Mouse (Mus musculus) left cerebral cortex, adult 8-10 months (tissue): ENCODE measurements around the gene Hist2h3c1. TPM values are rescaled to one million over a fixed set of nuclear protein-coding genes. Genes with fewer than 3 reads are reported as not detected.
"Not testable (repeated sequence)": the region's sequence is repeated elsewhere in the genome, so short reads cannot be mapped to it uniquely, and the experiment has no call there.

Experiments used
- DNase-seq, 2 experiments: peaks; one replicate each; pipeline ENCODE4 v3.0.0; 2022; ENCODE audit warnings: low spot score in 2 of 2
- total RNA-seq, 4 experiments: library from RNA; stranded (reverse); gene quantifications; 2 replicates each; pipeline ENCODE4 v1.2.4; 2022

Gene Hist2h3c1
- not detected for total RNA-seq

DNA sequence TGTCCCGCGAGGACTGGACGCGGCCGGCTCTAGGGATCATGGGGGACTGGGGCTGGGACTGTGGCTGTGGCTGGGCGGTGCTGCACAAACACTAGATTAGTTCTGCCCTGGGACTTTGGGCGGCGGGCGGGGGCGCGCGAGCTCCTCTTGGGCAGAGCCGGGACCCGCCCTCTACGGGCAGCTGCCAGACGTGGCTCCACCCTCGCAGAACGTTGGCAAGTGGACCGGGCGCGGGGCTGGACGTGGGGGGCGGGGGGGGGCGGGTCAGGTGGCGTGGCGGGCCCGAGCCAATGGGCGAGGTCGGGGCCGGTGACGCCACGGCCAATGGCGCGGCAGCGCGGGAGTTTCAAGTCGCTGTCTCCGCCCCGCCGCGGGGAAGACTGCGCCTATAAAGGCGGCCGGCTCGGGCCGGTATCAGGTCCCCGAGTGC is at the start of gene Hist2h3c1:
Gene Hist2h3c1 (plus strand): TSS at position 259 of the 430 bp plus-strand sequence.
- DNase-seq: not testable (repeated sequence)

DNA sequence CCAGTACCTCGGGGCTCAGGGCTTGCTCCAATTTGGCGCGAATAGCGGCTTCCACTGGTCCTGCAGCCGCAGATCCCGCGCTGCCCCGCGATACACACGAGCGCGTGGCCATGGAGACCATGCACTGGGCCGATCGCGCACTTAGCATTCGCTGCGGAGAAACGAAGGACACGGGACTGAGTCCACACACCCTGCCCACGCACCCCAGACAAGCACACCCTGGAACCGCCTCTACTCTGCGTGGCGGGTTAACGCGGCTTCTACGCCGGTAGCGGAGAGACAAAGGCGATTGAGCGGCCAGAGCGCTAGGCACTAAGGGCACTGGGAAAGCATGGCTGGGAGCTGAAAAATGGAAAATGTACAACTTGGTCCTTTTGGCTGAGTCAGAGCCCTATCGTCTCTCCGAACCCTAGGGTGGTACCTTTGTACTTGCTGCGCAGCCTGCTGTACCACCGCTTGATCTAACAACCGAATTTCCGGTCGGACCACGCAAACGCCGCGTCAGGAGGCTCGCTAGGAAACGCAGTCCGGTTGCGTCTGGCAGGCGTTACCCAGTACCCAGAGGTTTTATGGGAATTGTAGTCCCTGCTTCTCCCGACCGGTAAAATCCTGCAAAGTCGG is 49.2 kb upstream of the Hist2h3c1 start:
- DNase-seq: peak; percentile 85 to 91

DNA sequence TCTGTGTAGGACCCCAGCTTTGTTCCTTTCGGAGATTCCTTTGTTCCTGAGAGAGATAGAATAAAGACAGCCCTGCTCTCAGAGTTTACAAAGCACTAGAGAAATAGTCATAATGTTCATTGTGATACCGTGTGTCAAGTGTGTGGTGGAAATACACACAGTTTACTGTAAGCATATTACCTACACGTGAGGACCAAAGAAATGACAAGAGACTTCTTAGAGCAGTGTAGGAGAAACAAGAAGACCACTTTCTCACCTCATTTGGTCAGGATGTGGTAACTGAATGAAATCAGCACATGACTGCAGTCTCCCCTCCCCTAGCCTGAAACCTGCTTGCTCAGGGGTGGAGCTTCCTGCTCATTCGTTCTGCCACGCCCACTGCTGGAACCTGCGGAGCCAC is 48.3 kb upstream of the Hist2h3c1 start:
- no peak for DNase-seq

DNA sequence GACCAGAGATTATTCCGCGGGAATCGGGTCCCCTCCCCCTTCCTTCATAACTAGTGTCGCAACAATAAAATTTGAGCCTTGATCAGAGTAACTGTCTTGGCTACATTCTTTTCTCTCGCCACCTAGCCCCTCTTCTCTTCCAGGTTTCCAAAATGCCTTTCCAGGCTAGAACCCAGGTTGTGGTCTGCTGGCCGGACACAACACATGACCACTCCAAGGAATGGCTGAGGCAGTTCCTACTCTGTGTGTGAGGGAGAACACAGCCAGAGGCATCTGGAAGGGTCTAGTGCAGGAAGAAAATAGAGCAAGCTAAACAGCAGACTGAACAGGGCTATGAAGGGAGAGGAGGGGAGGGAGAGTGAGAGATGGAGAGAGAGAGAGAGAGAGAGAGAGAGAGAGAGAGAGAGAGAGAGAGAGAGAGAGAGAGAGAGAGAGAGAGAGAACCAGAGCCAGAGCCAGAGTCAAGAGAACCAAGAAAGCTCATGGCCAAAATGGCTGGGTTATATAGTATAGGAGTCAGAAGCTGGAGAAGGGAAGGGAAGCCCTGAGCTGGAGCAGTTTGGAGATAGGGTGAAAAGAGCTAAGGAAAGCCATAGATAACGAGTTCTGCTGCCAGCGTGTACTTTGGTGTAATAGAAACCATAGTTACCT is 47.8 kb upstream of the Hist2h3c1 start:
- not testable (repeated sequence) for DNase-seq

DNA sequence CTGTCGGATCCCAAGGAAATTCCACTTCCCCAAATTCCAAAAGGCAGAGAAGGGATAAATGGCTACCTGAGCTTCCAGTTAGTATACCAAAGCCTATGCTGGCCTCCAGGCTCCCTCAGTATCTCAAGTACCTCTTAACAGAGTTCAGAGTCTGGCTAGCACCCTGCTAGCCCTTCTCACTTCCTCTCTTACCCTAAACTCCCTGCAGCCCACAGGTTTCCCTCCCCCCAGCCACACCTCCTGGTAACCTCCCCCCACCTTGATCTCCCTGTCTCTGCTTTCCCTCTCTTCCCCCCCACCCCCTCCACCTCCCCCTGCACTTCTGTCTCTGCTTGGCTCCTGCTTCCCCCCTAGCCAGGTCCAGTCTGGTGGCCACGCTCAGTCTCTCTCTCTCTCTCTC is 46.8 kb upstream of the Hist2h3c1 start:
- no peak for DNase-seq

DNA sequence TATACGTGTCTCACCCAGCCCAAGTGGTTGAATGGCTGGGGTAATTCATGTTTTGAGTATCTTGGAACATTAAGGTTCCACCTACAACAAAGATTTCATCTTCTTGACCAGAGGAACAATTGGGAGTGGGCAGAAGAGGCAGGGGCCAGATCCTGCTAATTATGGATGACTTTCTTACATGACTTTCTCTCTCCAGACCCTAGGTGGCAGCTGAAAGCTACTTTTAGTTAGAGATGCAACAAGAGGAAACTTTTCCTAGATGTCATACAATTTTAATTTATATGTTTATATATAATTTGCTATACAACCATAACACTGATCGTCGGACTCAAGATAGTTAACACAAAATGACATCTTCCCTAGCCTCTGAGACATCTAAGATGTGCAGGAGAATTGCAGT is 38.7 kb upstream of the Hist2h3c1 start:
- DNase-seq: no peak

DNA sequence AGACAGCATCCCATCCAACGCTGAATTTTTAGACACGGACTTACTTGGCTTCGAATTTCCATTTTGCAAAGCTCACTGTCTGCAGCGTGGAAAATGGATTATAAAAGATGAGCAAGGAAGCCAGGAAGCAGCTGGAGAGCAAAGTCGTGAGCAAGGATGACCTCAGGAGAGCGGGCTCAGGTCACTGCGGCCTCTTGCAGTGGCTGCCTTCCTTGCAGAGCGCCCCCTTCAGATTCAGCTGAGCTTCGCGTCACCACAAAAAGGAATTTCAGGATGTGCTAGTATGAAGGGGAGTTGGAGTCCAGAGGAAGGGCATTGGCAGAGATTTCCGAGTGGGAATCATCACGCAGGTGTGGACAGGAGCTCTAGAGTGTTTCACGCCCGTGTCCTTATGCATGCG is 37.2 kb upstream of the Hist2h3c1 start:
- DNase-seq: no peak

DNA sequence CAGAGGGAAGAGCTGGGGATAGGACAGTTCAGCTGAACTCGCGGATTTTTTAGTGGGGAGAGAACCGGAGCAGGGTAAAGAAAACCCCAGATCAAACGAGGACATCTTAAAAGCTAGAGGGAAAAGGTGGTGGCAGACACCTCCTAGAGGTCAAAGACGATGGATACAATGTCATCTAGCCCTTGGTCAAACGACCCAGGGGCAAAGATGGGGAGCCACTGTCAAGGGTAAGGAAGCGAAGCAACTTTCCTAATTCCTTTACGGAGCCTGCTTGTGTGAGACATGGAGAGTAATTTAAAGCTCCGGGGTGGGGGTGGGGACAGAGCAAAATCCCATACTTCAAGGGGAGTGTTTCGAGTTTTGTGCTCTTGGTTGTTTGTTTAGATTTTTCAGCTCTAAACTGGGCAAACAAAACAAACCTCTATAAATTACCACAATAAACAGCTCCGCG is 27.3 kb upstream of the Hist2h3c1 start:
- DNase-seq: no peak

DNA sequence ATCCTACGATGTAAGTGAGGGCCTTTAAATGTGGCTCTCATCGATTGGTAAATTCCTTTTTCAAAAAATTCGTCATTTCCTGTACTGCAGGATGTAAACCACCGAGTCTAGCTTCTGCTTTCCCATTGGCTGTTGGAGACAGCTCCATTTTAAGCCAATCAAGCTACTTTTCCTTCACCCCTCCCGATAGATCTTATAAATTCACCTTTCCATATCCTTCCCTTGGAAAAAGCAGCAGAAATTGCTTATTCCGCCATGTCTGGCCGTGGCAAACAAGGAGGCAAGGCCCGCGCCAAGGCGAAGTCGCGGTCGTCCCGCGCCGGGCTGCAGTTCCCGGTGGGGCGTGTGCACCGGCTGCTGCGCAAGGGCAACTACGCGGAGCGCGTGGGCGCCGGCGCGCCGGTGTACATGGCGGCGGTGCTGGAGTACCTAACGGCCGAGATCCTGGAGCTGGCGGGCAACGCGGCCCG is 26.8 kb upstream of the Hist2h3c1 start, which contains the start of the genes Bola1 and Hist2h2ab:
Gene Bola1 (minus strand): TSS at position 49 of the 470 bp plus-strand sequence.
Gene Hist2h2ab (plus strand): TSS at position 205 of the 470 bp plus-strand sequence.
- peak; percentile 78 to 81 for DNase-seq

DNA sequence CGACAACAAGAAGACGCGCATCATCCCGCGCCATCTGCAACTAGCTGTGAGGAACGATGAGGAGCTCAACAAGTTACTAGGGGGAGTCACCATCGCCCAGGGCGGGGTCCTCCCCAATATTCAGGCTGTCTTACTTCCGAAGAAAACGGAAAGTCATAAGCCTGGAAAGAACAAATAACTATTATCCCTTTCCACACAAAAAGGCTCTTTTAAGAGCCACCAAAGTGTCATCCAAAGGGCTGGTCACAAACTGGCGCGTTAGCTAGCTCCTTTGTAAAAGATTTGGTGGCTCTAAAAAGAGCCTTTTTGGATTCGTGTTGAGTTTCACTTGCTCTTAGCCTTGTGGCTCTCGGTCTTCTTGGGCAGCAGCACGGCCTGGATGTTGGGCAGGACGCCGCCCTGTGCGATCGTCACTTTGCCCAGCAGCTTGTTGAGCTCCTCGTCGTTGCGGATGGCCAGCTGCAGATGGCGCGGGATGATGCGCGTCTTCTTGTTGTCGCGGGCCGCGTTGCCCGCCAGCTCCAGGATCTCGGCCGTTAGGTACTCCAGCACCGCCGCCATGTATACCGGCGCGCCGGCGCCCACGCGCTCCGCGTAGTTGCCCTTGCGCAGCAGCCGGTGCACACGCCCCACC is 26.2 kb upstream of the Hist2h3c1 start:
- DNase-seq: not testable (repeated sequence)

DNA sequence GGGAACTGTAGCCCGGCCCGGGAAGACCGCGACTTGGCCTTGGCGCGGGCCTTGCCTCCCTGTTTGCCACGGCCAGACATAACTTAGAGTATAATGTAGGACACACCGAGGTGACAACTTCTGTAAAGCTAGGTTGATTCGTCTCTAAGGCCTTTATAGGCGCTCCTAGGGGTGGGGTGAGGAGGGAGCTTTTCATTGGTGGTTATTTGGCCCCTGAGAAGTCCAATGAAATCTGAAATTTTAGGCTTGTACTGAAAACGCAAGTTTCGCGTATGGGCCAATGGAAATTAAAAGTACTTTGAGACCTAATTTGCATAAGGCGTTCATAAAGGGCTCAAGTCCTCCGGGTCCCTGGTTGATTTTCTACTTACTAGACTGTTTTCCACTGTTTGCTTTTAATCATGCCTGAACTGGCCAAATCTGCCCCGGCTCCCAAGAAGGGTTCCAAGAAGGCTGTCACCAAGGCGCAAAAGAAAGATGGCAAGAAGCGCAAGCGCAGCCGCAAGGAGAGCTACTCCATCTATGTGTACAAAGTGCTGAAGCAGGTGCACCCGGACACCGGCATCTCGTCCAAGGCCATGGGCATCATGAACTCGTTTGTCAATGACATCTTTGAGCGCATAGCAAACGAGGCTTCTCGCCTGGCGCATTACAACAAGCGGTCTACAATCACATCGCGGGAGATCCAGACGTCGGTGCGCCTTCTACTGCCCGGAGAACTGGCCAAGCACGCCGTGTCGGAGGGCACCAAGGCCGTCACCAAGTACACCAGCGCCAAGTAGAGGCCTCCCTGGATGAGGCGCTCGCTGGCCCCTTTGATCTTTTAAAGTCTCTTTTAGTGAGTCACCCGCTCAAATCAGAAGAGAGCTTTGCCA is 25.5 kb upstream of the Hist2h3c1 start, which contains the start of the genes Hist2h2ac and Hist2h2be:
Gene Hist2h2ac (minus strand): TSS at position 116 of the 875 bp plus-strand sequence.
Gene Hist2h2be (plus strand): TSS at position 355 of the 875 bp plus-strand sequence.
- peak; percentile 86 to 87 for DNase-seq

DNA sequence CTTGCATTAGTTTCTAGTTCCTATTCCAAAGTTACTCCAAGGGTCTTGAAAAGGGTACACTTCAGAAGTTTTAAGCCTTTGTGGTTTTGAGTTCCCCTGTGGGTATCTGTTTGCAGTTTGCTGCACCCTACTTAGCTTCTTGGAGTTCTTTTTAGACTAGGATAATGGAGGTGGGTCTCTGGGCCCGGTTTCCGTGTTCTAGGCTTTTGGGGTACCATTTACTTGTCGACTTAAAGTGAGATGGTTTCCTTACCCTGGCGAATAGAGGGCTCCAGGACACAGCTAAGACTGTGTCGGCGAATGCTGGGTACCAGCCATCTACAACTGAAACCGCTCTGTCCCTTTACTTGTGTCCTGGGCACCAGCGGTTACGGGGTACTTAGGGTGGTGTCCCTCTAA is 24.8 kb upstream of the Hist2h3c1 start:
- DNase-seq: no peak

DNA sequence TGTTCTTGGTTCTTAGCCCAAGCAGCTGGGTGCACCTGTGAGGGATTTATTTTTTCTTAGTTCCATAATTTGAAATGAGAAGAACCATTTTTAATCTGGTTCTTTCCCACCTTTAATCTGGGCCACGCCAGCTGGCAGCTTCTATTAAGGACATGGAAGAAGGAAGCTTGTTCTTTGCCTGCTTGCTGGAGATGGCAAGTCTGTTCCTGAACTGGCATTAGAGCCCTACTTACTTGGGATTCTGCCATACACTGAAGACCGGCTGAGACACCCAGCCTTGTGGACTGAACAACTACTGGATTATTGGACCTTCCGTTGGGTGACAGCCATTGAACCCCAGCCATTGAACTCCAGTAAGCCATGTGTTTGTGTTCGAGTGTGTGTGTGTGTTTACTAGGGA is 23.7 kb upstream of the Hist2h3c1 start:
- no peak for DNase-seq

DNA sequence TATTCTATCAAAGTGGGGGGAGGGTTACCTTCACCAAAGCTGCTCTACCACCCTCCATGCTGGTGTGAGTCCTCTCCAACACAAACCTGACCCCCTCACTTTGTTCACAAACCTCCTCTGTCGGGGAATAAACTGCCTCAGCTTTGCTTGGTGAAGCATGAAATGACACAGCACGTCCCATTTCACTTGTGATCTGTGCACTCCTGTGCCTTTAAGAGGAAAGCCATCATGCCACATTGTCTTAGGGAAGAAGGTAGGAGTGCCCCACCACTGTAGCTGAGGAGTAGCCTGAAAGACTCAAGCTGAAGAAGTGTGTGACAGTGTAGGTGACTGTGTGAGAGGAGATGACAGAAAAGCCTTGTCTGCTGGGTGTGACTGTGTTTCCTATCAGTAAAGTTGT is 21.1 kb upstream of the Hist2h3c1 start:
- DNase-seq: no peak

DNA sequence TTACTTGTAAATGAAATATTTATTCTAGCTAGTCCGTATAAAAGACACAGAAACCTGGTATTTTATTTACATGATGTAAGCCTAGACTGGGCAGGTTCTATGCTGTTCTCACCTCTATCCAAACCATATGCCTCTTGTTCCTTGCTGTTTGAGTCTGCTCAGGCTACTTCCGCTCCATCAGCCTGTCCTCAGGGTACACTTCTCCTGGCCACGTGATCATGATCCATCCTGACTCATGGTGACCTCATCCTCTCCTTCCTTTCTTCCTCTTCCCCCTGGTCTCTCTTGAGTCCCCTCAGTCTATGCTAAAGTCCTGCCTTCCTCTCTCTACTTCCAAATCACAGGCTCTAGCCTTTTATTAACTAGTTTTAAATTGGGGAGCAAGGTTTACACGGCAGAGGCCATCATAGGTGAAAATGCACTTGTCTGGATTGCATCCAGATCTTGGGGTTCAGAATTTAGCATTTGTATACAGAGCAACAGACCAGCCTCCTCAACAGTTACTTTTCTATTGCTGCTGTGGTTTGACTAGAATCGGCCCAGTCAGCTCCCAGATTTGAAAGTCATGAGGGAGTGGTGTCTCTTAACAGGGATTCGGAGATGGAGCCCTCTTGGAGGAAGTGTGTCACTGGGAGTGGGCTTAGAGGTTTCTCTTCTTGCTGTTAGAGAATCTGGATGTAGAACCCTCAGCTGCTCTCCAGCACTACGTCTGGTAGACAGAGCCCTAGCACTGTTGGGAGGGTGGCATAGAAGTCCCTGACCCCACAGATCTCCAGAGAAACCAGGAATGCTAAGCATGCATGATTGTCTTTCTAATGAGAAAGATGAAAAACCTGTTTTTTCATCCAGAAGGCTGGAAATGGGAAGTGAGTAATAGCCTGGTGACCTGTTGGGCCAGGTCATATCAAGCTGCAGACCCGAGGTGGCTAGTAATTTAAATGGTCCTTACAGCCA is 19.5 kb upstream of the Hist2h3c1 start:
- no peak for DNase-seq

DNA sequence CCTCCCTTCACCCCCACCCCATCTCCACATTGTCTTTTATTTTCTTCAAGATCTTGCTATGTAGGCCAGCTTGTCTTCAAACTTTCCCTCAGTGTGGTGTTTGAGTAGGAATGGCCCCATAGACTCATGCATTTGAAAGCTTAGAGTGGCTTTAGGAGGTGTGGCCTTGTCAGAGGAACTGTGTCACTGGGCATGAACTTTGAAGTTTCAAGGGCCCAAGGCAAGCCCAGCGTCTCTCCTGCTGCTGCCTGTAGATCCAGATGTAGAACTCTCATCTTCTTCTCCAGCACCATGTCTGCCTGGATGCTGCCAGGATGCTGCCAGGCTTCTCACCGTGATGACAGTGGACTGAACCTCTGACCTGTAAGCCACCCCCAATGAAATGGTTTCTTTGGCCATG is 17.7 kb upstream of the Hist2h3c1 start:
- no peak for DNase-seq

DNA sequence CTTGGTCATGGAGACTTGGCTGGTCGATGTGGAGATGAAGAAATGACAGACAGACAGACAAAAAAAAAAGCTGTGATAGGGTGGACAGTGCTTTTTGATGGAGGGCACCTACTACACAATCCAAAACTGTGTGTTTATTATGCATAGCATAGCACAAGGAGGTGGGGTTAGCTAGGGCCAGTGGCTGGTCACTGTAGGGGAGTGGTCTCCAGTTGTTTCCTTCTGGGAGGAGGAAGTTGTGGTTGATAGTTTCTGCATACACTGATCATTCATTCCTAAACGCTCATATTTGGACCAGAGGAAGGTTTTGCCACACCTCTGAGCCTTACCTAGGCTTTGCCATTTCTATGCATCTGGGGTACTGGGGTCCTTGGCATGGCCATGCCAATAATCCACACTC is 16.1 kb upstream of the Hist2h3c1 start:
- no peak for DNase-seq

DNA sequence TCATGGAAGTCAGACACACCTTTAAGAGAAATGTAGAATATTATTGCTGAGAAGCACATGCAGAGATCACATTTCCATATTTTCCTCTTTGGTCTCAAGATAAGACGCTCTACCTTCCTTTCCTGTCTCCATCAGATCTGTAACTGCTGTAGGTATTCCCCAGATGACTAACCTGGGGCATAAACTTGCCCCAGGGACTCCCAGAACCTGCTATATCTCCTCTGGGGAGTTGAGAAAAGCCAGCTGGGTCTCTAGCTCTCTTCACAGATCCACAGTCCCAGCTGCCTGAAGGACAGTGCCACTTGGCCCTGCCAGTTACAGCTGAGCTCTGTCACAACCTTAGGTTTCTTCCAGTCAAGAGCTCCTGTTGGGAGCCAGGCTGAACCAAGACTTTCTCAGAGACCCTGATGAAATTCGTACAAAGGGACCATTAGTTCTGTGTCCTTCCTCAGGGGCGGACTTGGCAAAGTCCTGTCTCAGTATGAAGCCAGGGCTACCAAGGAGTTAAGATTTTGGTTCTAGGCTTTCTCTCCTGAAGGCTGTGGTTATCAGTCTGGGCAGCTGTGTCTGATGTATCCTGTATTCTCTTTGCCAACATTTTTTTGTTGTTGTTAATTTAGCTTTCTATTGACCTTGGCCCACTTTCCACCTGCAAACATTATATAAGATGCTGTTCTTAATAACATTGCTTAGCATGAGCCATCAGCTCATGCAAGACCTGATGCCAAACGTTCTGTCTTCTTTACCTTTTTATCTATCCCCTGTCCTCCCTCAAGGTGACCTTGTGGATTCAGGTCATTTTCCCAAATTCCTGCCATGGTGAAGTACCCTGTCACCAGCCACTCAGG is 15.4 kb upstream of the Hist2h3c1 start:
- DNase-seq: no peak

DNA sequence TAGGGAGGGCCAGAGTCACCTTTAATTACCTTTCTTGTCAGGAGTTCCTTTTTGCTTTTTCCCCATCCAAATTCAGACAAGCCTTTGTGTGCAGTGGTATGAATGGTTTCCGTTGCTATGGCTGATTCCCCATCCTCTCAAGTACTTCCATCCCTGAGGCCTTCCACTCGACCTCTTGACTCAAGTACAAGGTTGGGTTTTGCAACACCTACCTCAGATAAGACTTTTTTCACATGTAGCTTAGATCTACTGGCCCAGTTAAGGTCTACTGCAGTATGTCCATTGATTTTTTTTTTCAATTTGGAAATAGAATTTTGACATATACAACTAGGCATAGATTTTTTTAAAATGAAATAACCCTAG is 14.7 kb upstream of the Hist2h3c1 start:
- no peak for DNase-seq
